Mouse (Mus musculus) brain, adult 2 months (tissue): Measurements from ENCODE around the gene Ier5.

Experiments
- DNase-seq: peaks from one replicate; pipeline ENCODE4 v3.0.0; 2011; ENCODE audit warnings: low read depth, low spot score

The Ier5 gene

GRCm38 (mm10) chr1:155054366-155054965 lies 45.0 kb downstream of the Ier5 start:
- DNase-seq, result no peak

- DNase-seq, result no peak
Measured at GRCm38 (mm10) chr1:155053296-155053695, 46.1 kb downstream of the Ier5 start.

DNA sequence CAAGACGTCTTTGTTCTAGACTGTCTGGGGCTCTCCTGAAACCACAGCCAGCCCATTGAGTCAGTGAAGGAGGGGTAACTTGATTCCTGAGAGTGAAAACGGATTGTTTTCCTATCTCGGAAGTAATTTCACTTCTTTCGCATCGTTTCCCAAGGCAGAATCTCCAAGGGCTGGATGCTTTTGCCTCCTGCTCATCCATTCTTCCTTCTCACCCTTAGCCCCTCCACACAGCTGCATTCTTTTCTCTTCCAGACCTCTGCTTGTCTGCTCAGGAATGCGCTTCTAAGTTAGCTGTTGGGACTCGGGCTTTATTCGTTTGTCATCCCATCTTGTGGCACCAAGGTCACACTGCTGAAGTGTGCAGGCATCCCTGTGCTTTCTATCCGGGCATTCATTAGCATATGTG lies 46.7 kb downstream of the Ier5 start:
- DNase-seq, result no peak

DNA sequence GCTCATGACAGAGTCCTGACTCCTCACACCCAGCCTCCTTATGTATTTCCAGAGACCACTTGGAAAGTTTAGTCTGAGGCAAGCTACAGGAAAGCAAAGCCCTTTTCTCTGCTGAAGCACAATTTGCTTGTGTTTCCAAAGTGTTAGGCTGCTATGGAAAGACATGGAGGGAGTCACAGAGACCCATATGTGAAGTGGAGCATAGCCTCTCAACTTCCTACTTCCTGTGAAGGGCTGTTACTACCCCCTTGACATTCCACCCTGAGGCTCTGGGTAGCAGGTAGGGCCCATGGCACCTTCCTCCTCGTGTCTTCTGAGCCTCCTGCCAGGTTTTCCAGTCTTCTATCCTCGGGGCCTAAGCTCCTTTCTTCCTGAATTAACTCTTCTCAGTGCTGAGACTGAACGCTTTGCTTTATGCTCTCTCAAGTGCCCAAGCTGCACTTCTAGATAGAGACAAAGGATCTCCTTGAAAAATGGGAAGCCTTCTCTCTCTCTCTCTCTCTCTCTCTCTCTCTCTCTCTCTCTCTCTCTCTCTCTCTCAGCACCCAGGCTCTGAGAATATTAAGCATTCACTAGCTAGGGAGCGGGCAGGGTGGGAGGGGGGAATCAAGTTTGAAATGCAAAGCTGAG lies 47.2 kb downstream of the Ier5 start:
- DNase-seq, result no peak

DNA sequence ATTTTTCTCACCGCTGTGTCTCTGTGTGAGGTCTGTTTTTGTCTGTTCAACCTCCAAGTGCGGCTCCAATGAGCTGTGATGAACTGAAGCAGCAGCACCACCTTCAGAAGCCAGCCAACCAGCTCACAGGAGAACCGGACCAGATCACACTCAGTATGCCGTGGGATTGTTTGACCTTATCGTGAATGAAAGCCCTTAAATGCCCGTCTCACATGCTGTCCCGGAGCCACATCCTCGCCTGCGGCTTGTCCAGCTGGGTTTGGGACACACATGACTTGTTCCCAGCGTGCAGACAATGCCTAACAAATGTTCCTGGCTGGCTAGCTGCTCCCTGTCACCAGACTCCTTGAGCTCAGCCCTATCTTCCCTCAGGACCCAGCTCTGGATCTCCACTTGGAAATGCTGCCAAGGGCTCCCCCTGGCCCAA lies 47.7 kb downstream of the Ier5 start:
- peak; percentile 85 for DNase-seq

- peak; percentile 94 for DNase-seq
Measured at GRCm38 (mm10) chr1:155050897-155051592, 48.4 kb downstream of the Ier5 start.

GRCm38 (mm10) chr1:155050174-155050573 lies 49.3 kb downstream of the Ier5 start:
- peak; percentile 71 for DNase-seq

DNA sequence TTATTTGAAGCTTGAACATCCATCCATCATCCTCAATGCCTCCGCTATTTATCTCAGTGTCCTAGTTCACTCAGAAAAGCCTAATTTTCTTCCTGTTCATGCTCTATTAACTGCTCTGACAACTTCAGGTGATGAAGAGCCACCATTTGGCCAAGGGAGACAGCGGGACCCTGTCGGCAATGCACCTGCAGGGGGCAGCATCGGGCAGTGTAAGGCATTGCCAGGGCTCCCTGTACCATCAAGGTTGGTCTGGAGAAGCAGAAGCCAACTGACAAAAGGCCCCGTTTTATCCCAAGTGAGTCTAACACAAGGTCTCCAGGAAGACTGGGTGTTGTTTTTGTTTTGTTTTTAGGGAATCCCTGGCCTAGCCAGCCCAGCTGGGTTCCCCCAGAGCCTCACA lies 50.5 kb downstream of the Ier5 start:
- peak; percentile 94 for DNase-seq
